Mouse (Mus musculus) MEL (cell line): Measurements from ENCODE around the gene Ypel5. TPM values are rescaled to one million over a fixed set of nuclear protein-coding genes. Genes with fewer than 3 reads are reported as not detected.
A peak's percentile ranks its signal among the peaks of the same experiment; 100 is the strongest.

ENCODE experiments used
- DNase-seq: peaks from one replicate; pipeline ENCODE4 v3.0.0; 2011; ENCODE audit warnings: low read depth, low spot score
- H3K27ac ChIP-seq: 2 replicates; pipeline ENCODE4 v1.5.1; 2012; ENCODE audit warnings: low read depth, mild to moderate bottlenecking, control low read depth, low read length, moderate library complexity; ENCODE audit not compliant: control insufficient read depth
- H3K27me3 ChIP-seq, 2 experiments: fragments of 150-350 bp in 1 of 2; sonication (generic) in 1 of 2; 2 replicates each; pipeline ENCODE4 v1.6.1; 2012; ENCODE audit warnings: low read length in 2 of 2, mild to moderate bottlenecking in 2 of 2, improper control_type of control experiment in 1 of 2, moderate library complexity in 1 of 2; ENCODE audit not compliant: insufficient read depth in 2 of 2, control insufficient read depth in 1 of 2
- H3K36me3 ChIP-seq, 2 experiments: 2 replicates each; pipeline ENCODE4 v1.6.1; 2012 to 2014; ENCODE audit warnings: low read length in 2 of 2, improper control_type of control experiment in 1 of 2, inconsistent platforms in 1 of 2, mild to moderate bottlenecking in 1 of 2; ENCODE audit not compliant: insufficient read depth in 2 of 2, control insufficient read depth in 1 of 2
- H3K4me1 ChIP-seq, 2 experiments: fragments of 150-350 bp in 1 of 2; sonication (generic) in 1 of 2; 2 replicates each; pipeline ENCODE4 v1.6.1; 2012; ENCODE audit warnings: low read length in 2 of 2, improper control_type of control experiment in 1 of 2, mild to moderate bottlenecking in 1 of 2; ENCODE audit not compliant: insufficient read depth in 2 of 2, control insufficient read depth in 1 of 2
- H3K4me3 ChIP-seq, 2 experiments: fragments of 150-350 bp in 1 of 2; sonication (generic) in 1 of 2; 2 replicates each; pipeline ENCODE4 v1.5.1; 2012; ENCODE audit warnings: low read depth in 2 of 2, low read length in 2 of 2, mild to moderate bottlenecking in 2 of 2, moderate library complexity in 2 of 2, control low read depth in 1 of 2, improper control_type of control experiment in 1 of 2; ENCODE audit not compliant: control insufficient read depth in 1 of 2, insufficient read depth in 1 of 2
- H3K79me2 ChIP-seq: 2 replicates; pipeline ENCODE4 v1.6.1; 2012; ENCODE audit warnings: mild to moderate bottlenecking, low read length, moderate library complexity; ENCODE audit not compliant: control insufficient read depth, poor library complexity, insufficient read depth
- H3K9ac ChIP-seq: 2 replicates; pipeline ENCODE4 v1.6.1; 2012; ENCODE audit warnings: low read depth, mild to moderate bottlenecking, control low read depth, low read length, moderate library complexity; ENCODE audit not compliant: control insufficient read depth, poor library complexity, severe bottlenecking
- H3K9me3 ChIP-seq: fragments of 150-350 bp; sonication (generic); replicated peaks from 2 replicates; pipeline ENCODE4 v1.6.1; 2012; ENCODE audit warnings: mild to moderate bottlenecking, low read length, improper control_type of control experiment, moderate library complexity; ENCODE audit not compliant: insufficient read depth
- CTCF ChIP-seq, 3 experiments: IDR thresholded peaks in 2 of 3; conservative IDR thresholded peaks in 1 of 3; 2 replicates each; pipeline ENCODE4 v1.5.1; 2011 to 2012; ENCODE audit warnings: low read length in 3 of 3, low read depth in 2 of 3, mild to moderate bottlenecking in 2 of 3, improper control_type of control experiment in 1 of 3, inconsistent platforms in 1 of 3, mixed read lengths in 1 of 3, moderate library complexity in 1 of 3; ENCODE audit not compliant: control insufficient read depth in 1 of 3, insufficient read depth in 1 of 3, poor library complexity in 1 of 3, severe bottlenecking in 1 of 3
- E2F4 ChIP-seq: IDR thresholded peaks from 2 replicates; pipeline ENCODE4 v1.6.1; 2011; ENCODE audit warnings: low read depth, low read length, improper control_type of control experiment, borderline replicate concordance
- EP300 ChIP-seq, 2 experiments: IDR thresholded peaks; 2 replicates each; pipeline ENCODE4 v1.6.1; 2011; ENCODE audit warnings: improper control_type of control experiment in 2 of 2, low read length in 2 of 2, low read depth in 1 of 2, mild to moderate bottlenecking in 1 of 2
- ETS1 ChIP-seq: IDR thresholded peaks from 2 replicates; pipeline ENCODE4 v1.6.1; 2012; ENCODE audit warnings: low read depth, mild to moderate bottlenecking, inconsistent platforms, low read length, improper control_type of control experiment, moderate library complexity
- JUND ChIP-seq: IDR thresholded peaks from 2 replicates; pipeline ENCODE4 v1.6.1; 2011; ENCODE audit warnings: low read depth, mild to moderate bottlenecking, improper control_type of control experiment, low read length
- KAT2A ChIP-seq: conservative IDR thresholded peaks from 2 replicates; pipeline ENCODE4 v1.6.1; 2012; ENCODE audit warnings: low read depth, low read length, improper control_type of control experiment, inconsistent platforms
- MAX ChIP-seq: IDR thresholded peaks from 2 replicates; pipeline ENCODE4 v1.6.1; 2011; ENCODE audit warnings: low read length, improper control_type of control experiment
- MXI1 ChIP-seq: IDR thresholded peaks from 2 replicates; pipeline ENCODE4 v1.6.1; 2011; ENCODE audit warnings: mild to moderate bottlenecking, low read depth, low read length, improper control_type of control experiment
- MYB ChIP-seq: IDR thresholded peaks from 2 replicates; pipeline ENCODE4 v1.6.1; 2011; ENCODE audit warnings: mild to moderate bottlenecking, low read depth, low read length, improper control_type of control experiment
- NELFE ChIP-seq: IDR thresholded peaks from 2 replicates; pipeline ENCODE4 v1.6.1; 2011; ENCODE audit warnings: low read depth, low read length, improper control_type of control experiment
- POLR2A ChIP-seq, 2 experiments: IDR thresholded peaks; 2 replicates each; pipeline ENCODE4 v1.6.1; 2011 to 2012; ENCODE audit warnings: low read length in 2 of 2, mild to moderate bottlenecking in 2 of 2, control low read depth in 1 of 2, improper control_type of control experiment in 1 of 2, low read depth in 1 of 2, moderate library complexity in 1 of 2; ENCODE audit not compliant: control insufficient read depth in 1 of 2, insufficient read depth in 1 of 2, poor library complexity in 1 of 2
- POLR2AphosphoS2 ChIP-seq: IDR thresholded peaks from 2 replicates; pipeline ENCODE4 v1.6.1; 2011; ENCODE audit warnings: low read length, improper control_type of control experiment
- RCOR1 ChIP-seq: IDR thresholded peaks from 2 replicates; pipeline ENCODE4 v1.6.1; 2012; ENCODE audit warnings: low read depth, mild to moderate bottlenecking, inconsistent platforms, low read length, improper control_type of control experiment
- SMC3 ChIP-seq: IDR thresholded peaks from 2 replicates; pipeline ENCODE4 v1.6.1; 2011; ENCODE audit warnings: low read depth, low read length, improper control_type of control experiment
- TCF12 ChIP-seq: IDR thresholded peaks from 2 replicates; pipeline ENCODE4 v1.6.1; 2014; ENCODE audit warnings: low read depth, mild to moderate bottlenecking, inconsistent platforms, low read length, improper control_type of control experiment, moderate library complexity
- USF2 ChIP-seq, 2 experiments: IDR thresholded peaks; 2 replicates each; pipeline ENCODE4 v1.6.1; 2011 to 2012; ENCODE audit warnings: improper control_type of control experiment in 2 of 2, low read length in 2 of 2, borderline replicate concordance in 1 of 2, inconsistent platforms in 1 of 2, low read depth in 1 of 2, mild to moderate bottlenecking in 1 of 2; ENCODE audit not compliant: insufficient read depth in 1 of 2
- ZC3H11A ChIP-seq: IDR thresholded peaks from 2 replicates; pipeline ENCODE4 v1.6.1; 2012; ENCODE audit warnings: low read depth, mild to moderate bottlenecking, inconsistent platforms, low read length, improper control_type of control experiment
- ZKSCAN1 ChIP-seq: IDR thresholded peaks from 2 replicates; pipeline ENCODE4 v1.6.1; 2012; ENCODE audit warnings: low read depth, mild to moderate bottlenecking, inconsistent platforms, low read length, improper control_type of control experiment, moderate library complexity
- ZNF384 ChIP-seq: IDR thresholded peaks from 2 replicates; pipeline ENCODE4 v1.6.1; 2012; ENCODE audit warnings: low read depth, mild to moderate bottlenecking, inconsistent platforms, low read length, improper control_type of control experiment
- polyA plus RNA-seq, 2 experiments: library from polyadenylated mRNA; stranded (reverse) in 1 of 2; unstranded in 1 of 2; fragments of >175 nt in 1 of 2; fragments of >200 nt in 1 of 2; gene quantifications; 2 replicates each; pipeline versions ENCODE4 v1.2.1 to v1.2.4; 2012; ENCODE audit warnings: low replicate concordance in 2 of 2, low read depth in 1 of 2; ENCODE audit not compliant: insufficient read length in 2 of 2, insufficient read depth in 1 of 2, missing spikeins in 1 of 2
- total RNA-seq: library from RNA; depleted of rRNA; stranded (reverse); fragments of 300-350 nt; gene quantifications from 2 replicates; pipeline ENCODE4 v1.2.3, GENCODE M21; 2012

The Ypel5 gene
- total and polyA plus RNA-seq, 3 experiments, result 9.2 to 80.4 (median 15.5) TPM

DNA sequence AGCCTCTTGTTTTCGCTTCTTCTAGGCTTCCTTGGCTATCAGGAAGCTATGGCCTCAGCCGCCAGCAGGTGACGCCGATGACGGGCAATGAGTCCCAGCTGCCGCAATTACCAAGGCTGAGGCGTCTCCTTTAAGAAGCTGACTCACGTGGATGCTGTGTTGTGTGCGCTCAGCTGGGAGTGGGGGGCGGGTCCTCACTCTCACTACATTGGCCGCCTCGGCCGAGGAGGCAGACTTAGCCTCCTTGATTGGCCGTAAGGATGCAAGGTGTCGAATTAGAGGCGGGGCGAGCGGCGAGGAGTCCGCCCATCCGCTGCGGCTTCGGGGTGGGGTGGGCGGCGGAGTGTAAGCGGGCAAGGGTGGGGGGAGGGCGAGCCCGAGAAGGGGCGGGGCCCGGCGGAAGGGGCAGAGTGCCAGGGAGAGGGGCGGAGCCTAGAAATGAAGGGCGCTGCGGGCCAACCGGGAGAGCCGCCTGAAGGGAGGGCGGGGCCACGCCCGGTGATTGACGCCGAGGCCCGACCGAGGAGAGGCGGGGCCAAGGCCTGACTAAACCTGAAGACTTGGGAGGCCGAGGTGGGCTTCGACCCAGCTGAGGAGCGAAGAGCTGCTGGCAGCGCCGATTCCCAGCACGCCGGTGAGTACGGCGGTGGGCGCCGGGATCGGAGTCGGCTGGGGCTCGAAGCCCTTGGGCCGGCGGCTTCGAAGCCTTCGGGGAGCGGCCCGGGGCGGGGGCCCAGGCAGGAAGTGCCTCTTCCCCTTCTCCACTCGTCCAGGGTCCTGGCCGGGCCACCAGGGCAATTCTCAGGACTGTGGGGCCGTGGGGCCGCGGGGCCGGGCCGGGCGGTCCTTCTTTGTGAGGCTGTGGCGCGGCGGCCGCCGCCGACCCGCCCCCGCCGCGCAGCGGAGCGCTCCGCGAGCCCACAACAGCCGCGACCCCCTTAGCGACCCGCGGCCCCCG, at the start of gene Ypel5 (continued):
- no peak for TF ChIP-seq ZKSCAN1
- TF ChIP-seq USF2 (IDR thresholded peaks at IDR 0.05; ENCODE audit: borderline replicate concordance in 1 of 2, insufficient read depth in 1 of 2, low read depth in 1 of 2, low read length in 2 of 2), result no peak
- no peak for TF ChIP-seq JUND
- TF ChIP-seq MXI1, result peak; percentile 96
- peak; percentile 20 to 63 (median 58); a peak in 5 of 6 replicates for TF ChIP-seq CTCF (IDR thresholded peaks at IDR 0.05 in 2 of 3, conservative IDR thresholded peaks at IDR 0.05 in 1 of 3; ENCODE audit: control insufficient read depth in 1 of 3, insufficient read depth in 1 of 3, low read depth in 2 of 3, low read length in 3 of 3, poor library complexity in 1 of 3, severe bottlenecking in 1 of 3)

- Histone ChIP-seq H3K9ac (no peak overlapping the region), H3K27ac (no peak overlapping the region), H3K9me3 (no peaks in the 10 kb centered on the region), H3K4me1 (no peaks in the 10 kb centered on the region), H3K27me3 (peaks cover 0 to 1% of the 10 kb centered on the region in 2 experiments; a peak in 1 of 4 replicates), H3K4me3 (no peak overlapping the region), H3K36me3 (no peaks in the 10 kb centered on the region), H3K79me2 (no peaks in the 10 kb centered on the region)
- TF ChIP-seq ZKSCAN1 (no peak), ETS1 (no peak), ZNF384 (no peak), E2F4 (no peak), ZC3H11A (no peak), KAT2A (no peak), MYB (no peak), POLR2AphosphoS2 (no peak), MXI1 (no peak), POLR2A (IDR thresholded peaks at IDR 0.05; ENCODE audit: control insufficient read depth in 1 of 2, insufficient read depth in 1 of 2, low read depth in 1 of 2, low read length in 2 of 2, poor library complexity in 1 of 2) (no peak), TCF12 (no peak), MAX (no peak), SMC3 (no peak), RCOR1 (no peak), JUND (no peak), NELFE (no peak), CTCF (IDR thresholded peaks at IDR 0.05 in 2 of 3, conservative IDR thresholded peaks at IDR 0.05 in 1 of 3; ENCODE audit: control insufficient read depth in 1 of 3, insufficient read depth in 1 of 3, low read depth in 2 of 3, low read length in 3 of 3, poor library complexity in 1 of 3, severe bottlenecking in 1 of 3) (no peak), EP300 (IDR thresholded peaks at IDR 0.05; ENCODE audit: low read depth in 1 of 2, low read length in 2 of 2) (no peak)
- DNase-seq, result no peak
These were observed 48.3 kb upstream of the Ypel5 start for GRCm38 (mm10) chr17:72787886-72788436.
